Mouse (Mus musculus) adrenal gland, adult 10 weeks (tissue): ENCODE results near the gene Mfap1a. TPM values are rescaled to one million over a fixed set of nuclear protein-coding genes. Genes with fewer than 3 reads are reported as not detected.

Experiments
- polyA plus RNA-seq: library from polyadenylated mRNA; stranded (reverse); fragments of 350-450 nt; fragmentation: Illumina TruSeq; extraction: RNeasy Lipid Tissue Mini Kit (QIAGEN cat#74804); gene quantifications from one replicate; pipeline ENCODE4 v1.2.3, GENCODE M21; 2014; ENCODE audit warnings: low read depth, low replicate concordance

Mfap1a gene
- polyA plus RNA-seq = 93.0 TPM

GRCm38 (mm10) chr2:121505942-121506882 is at the start of gene Mfap1a, which contains the start of gene Wdr76:
TSS of gene Mfap1a (minus strand) at chr2:121506665.
TSS of gene Wdr76 (plus strand) at chr2:121506723.

GRCm38 (mm10) chr2:121473301-121474179 is 32.9 kb downstream of the Mfap1a start, which contains the start of gene Mfap1b:
TSS of gene Mfap1b (minus strand) at chr2:121474067.

GRCm38 (mm10) chr2:121456692-121457642 is 49.5 kb downstream of the Mfap1a start, which contains the start of gene Serinc4:
TSS of gene Serinc4 (minus strand) at chr2:121456781.

GRCm38 (mm10) chr2:121452990-121453389 is 53.5 kb downstream of the Mfap1a start, which contains the start of gene Hypk:
TSS of gene Hypk (plus strand) at chr2:121453290.

GRCm38 (mm10) chr2:121448739-121449535 is 57.5 kb downstream of the Mfap1a start, which contains the start of gene Serf2:
TSS of gene Serf2 (plus strand) at chr2:121449195.

GRCm38 (mm10) chr2:121444178-121444577 is 62.3 kb downstream of the Mfap1a start, which contains the start of gene Ell3:
TSS of gene Ell3 (minus strand) at chr2:121444278.

Other genes with a start within 250 kb of the Mfap1a start
- 25.2 TPM for gene Trp53bp1, start 235.3 kb downstream of the Mfap1a start, polyA plus RNA-seq
- gene Map1a, start 217.1 kb downstream of the Mfap1a start, polyA plus RNA-seq = 1.2 TPM
- gene Ppip5k1, start 151.3 kb downstream of the Mfap1a start, polyA plus RNA-seq = 9.6 TPM
- 1.8 TPM for gene Ckmt1, start 149.0 kb downstream of the Mfap1a start, polyA plus RNA-seq
- not detected for gene Strc, start 119.5 kb downstream of the Mfap1a start, polyA plus RNA-seq
- gene Pdia3, start 92.9 kb downstream of the Mfap1a start, polyA plus RNA-seq = 1,612 TPM
- 1.4 TPM for gene Catsper2, start 92.9 kb downstream of the Mfap1a start, polyA plus RNA-seq
- gene Ell3, start 62.4 kb downstream of the Mfap1a start, polyA plus RNA-seq = 0.82 TPM
- 98.5 TPM for gene Serf2, start 57.5 kb downstream of the Mfap1a start, polyA plus RNA-seq
- gene Hypk, start 53.4 kb downstream of the Mfap1a start, polyA plus RNA-seq = 45.5 TPM
- gene Serinc4, start 49.9 kb downstream of the Mfap1a start, polyA plus RNA-seq = not detected
- gene Mfap1b, start 32.6 kb downstream of the Mfap1a start, polyA plus RNA-seq = 80.1 TPM
- 6.3 TPM for gene Wdr76, start 58 bp upstream of the Mfap1a start, polyA plus RNA-seq